Mouse (Mus musculus) left cerebral cortex, postnatal 14 days (tissue): Measurements from ENCODE around the gene Celf6. TPM values are rescaled to one million over a fixed set of nuclear protein-coding genes. Genes with fewer than 3 reads are reported as not detected.

Experiments
- DNase-seq, 2 experiments: peaks; one replicate each; pipeline ENCODE4 v3.0.0; 2021 to 2022; ENCODE audit warnings: low spot score in 2 of 2, mixed read lengths in 1 of 2
- intact Hi-C: fragments of 180-260 bp; cut with DNase I; formaldehyde crosslinking; loops from one replicate; pipeline ENCODE4 v1.15.1; 2025
- total RNA-seq, 2 experiments: library from RNA; stranded (reverse); gene quantifications; 2 replicates each; pipeline ENCODE4 v1.2.3; 2021

The Celf6 gene
- total RNA-seq, 2 experiments from 2014 or later: 27.1 to 28.5 TPM

DNA sequence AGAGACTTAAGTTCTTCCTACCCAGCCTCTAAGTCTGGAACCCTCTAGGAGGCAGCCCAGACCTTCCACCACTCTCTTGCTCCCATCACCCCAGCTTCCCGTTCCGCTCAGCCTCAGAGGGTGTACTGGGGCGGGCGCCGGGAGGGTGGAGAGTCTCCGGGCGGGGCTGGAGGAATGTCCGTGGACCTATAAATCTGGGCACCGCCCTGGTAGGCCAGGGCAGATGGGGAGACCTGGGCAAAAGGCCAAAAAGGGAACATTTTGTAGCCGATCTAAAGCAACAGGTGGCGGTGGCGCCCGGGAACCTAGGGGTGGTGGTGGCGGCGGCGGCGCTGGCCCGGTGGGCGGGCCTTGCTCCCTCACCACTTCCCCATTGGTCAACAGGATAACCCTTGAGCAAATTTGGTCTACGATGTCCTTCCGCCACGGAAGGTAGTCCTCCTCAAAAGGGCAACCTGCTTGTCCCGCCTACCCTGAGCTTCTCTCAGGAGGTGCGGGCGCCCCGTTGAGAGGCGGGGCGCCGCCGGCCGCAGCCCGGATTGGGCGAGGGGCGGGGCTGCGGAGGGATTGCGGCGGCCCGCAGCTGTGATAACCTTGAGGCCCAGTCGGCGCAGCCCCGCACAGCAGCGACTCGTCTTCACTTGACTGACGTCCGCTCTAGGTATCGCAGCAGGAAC lies 78.4 kb downstream of the Celf6 start, which contains the start of gene Pkm:
Gene Pkm (plus strand): TSS at position 411 of the 677 bp plus-strand sequence.
- peak; percentile 97 to 98 for DNase-seq
- intact Hi-C loops: loop anchor here (2.0 kb wide), 1 partner anchor 39 kb away; the partner anchor contains the start of gene Parp6

Other genes with a start within 250 kb of the Celf6 start
- gene Bbs4, start 224.4 kb upstream of the Celf6 start, total RNA-seq: 10 to 100 TPM; 38.0 to 44.1 TPM
- gene Arih1, start 91.3 kb upstream of the Celf6 start, total RNA-seq: 100 to 1,000 TPM; 105 to 110 TPM
- gene Hexa, start 38.4 kb upstream of the Celf6 start, total RNA-seq: 10 to 100 TPM; 40.1 to 43.3 TPM
- gene Tmem202, start 38.1 kb upstream of the Celf6 start, total RNA-seq: 1 to 10 TPM; 2.0 to 3.5 TPM
- gene Parp6, start 39.4 kb downstream of the Celf6 start, total RNA-seq: 100 to 1,000 TPM; 184 to 209 TPM
- gene Pkm, start 78.5 kb downstream of the Celf6 start, total RNA-seq: 100 to 1,000 TPM; 876 TPM
- gene Gramd2, start 102.2 kb downstream of the Celf6 start, total RNA-seq: 10 to 100 TPM in 1 of 2 experiments, 1 to 10 TPM in 1; 9.6 to 11.0 TPM
- gene Senp8, start 172.8 kb downstream of the Celf6 start, total RNA-seq: 1 to 10 TPM; 4.8 to 7.5 TPM
- 10 to 100 TPM; 70.3 to 72.8 TPM for gene Myo9a, start 173.0 kb downstream of the Celf6 start, total RNA-seq